Mouse (Mus musculus): ENCODE measurements at regions not wholly inside any gene's neighbourhood (a gene's known extent, or its start where the extent isn't known, plus 50 kb on each side); places are given as distances from the start of the nearest gene placed in this dataset.

DNA sequence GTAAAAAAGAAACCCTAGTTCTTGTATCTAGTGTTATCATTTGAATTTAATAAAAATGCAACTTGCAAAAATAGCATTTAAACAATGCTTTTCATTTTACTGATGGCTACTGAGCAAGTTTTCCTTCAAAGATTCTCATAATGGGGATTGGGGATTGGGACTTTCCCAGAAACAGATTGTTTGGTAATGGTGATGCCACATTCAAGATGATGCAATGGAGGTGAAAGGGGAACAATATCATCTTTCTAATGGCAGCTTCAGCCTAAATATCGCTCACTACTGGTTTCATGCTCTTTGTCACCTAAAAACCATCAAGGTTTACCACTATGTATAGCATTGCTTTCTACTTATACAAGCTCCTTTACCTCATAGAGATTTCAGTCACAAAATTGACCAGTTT is 799.3 kb upstream of the 4930412O13Rik start:
- no peak for TF ChIP-seq CTCF (IDR thresholded peaks at IDR 0.05; ENCODE audit: low read depth)
- no peak for TF ChIP-seq EP300 (IDR thresholded peaks at IDR 0.05; ENCODE audit: low read depth)
